Mouse (Mus musculus): ENCODE data around the gene Adamts2.

DNA sequence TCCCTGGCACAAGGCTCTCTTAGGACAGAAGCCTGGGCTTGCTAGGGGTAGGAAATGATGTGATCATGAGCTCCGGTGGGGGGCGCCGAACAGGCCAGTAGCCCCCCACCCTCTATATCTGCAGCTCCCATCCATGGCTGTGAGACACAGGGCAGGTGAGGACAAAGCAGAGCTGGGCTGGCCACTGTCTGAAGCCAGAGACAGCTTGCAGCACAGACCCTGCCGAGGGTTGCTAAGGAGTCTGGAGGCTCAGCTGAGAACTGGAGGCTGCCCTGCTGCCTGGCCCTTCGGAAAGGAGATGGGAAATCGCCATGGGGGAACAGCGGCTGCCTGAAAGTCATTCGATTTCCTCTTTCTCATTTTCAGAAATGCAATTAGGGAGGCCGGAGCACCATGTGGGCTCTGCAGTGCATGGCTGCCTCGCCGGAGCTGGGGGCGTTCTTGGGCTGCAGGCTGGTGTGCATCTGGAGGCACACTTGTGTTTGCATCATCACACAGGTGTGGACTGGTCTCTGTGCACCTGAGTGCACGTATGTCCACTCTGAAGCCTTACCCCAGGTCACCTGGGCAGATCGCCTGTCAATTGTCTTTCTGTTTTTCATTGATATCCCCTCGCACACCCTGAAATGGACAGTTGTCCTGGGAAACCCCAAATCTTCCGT, 8.9 kb upstream of the Adamts2 start:
- TF ChIP-seq CTCF (IDR thresholded peaks at IDR 0.05; ENCODE audit: control insufficient read depth, insufficient read depth, insufficient replicate concordance, low read depth, low read length) (no peak), POLR2A (IDR thresholded peaks at IDR 0.05; ENCODE audit: control insufficient read depth, low read depth, low read length) (no peak)
